Mouse (Mus musculus): ENCODE data around the gene Teddm2. TPM values are rescaled to one million over a fixed set of nuclear protein-coding genes. Genes with fewer than 3 reads are reported as not detected.

The Teddm2 gene
- polyA plus RNA-seq, 1 experiment from 2014 or later = 0.86 TPM

- Histone ChIP-seq H3K9me3 (no peaks in the 10 kb centered on the region), H3K36me3 (no peaks in the 10 kb centered on the region), H3K27ac (no peak overlapping the region), H3K4me2 (replicated peaks) (no peak overlapping the region), H3K27me3 (no peaks in the 10 kb centered on the region), H3K4me1 (no peaks in the 10 kb centered on the region), H3K9ac (no peak overlapping the region), H3K4me3 (no peak overlapping the region)
- ATAC-seq (ENCODE audit: insufficient number of reproducible peaks, insufficient read depth, low FRiP score, low TSS enrichment) = no peak
- 76% methylated on average over 8 of the region's 8 CpGs for WGBS
Measured at GRCm38 (mm10) chr1:153803530-153803929, 96.5 kb downstream of the Teddm2 start.

- no peak overlapping the region for H3K4me3 ChIP-seq
- ATAC-seq (ENCODE audit: insufficient number of reproducible peaks, insufficient read depth, low FRiP score, low TSS enrichment) = no peak
- WGBS = 87% methylated on average over 7 of the region's 7 CpGs
- H3K9me3 ChIP-seq = no peaks in the 10 kb centered on the region
- no peaks in the 10 kb centered on the region for H3K4me1 ChIP-seq
- H3K4me2 ChIP-seq (replicated peaks) = no peak overlapping the region
- no peak overlapping the region for H3K27ac ChIP-seq
- H3K27me3 ChIP-seq = no peaks in the 10 kb centered on the region
- no peaks in the 10 kb centered on the region for H3K36me3 ChIP-seq
- H3K9ac ChIP-seq = no peak overlapping the region
Measured at GRCm38 (mm10) chr1:153802691-153803090, 97.3 kb downstream of the Teddm2 start.

Small RNA genes within 50 kb of the gene (microRNA-seq; reads per million reads assigned to microRNA genes)
- 29.6 reads per million, percentile 39 among the genes with 10 or more reads in this experiment for gene Mir8114

Other genes with a start within 250 kb of the Teddm2 start
- gene Rgs8, start 247.2 kb downstream of the Teddm2 start, polyA plus RNA-seq (2016; fragmentation: Nextera tagmentation; extraction: Ambion mirVana) = 2.3 and 2.9 TPM in 2 replicates
- 17.0 and 18.2 TPM in 2 replicates for gene Rgs16, start 159.9 kb downstream of the Teddm2 start, polyA plus RNA-seq (2016; fragmentation: Nextera tagmentation; extraction: Ambion mirVana)
- gene Rnasel, start 150.8 kb downstream of the Teddm2 start, polyA plus RNA-seq (2016; fragmentation: Nextera tagmentation; extraction: Ambion mirVana) = 15.3 and 15.7 TPM in 2 replicates
- 0.13 TPM in 1 of 2 replicates, not detected in the other for gene Rgsl1, start 56.1 kb downstream of the Teddm2 start, polyA plus RNA-seq (2016; fragmentation: Nextera tagmentation; extraction: Ambion mirVana)
- 0.27 and 0.37 TPM in 2 replicates for gene Teddm1b, start 25.9 kb downstream of the Teddm2 start, polyA plus RNA-seq (2016; fragmentation: Nextera tagmentation; extraction: Ambion mirVana)
- gene Teddm1a, start 8.5 kb downstream of the Teddm2 start, polyA plus RNA-seq (2016; fragmentation: Nextera tagmentation; extraction: Ambion mirVana) = not detected in 2 replicates
- gene Glul, start 284 bp downstream of the Teddm2 start, polyA plus RNA-seq (2016; fragmentation: Nextera tagmentation; extraction: Ambion mirVana) = 107 and 117 TPM in 2 replicates

All from embryonic facial prominence, embryonic 12.5 days (tissue).